Mouse (Mus musculus) heart, embryonic 15.5 days (tissue): ENCODE results near the gene Clybl. TPM values are rescaled to one million over a fixed set of nuclear protein-coding genes. Genes with fewer than 3 reads are reported as not detected.

ENCODE experiments used
- ATAC-seq: fragments of 200-750 bp; cut with Nextera tagmentation; replicated peaks from 2 replicates; pipeline ENCODE4 v1.8.0; 2017; ENCODE audit warnings: low read depth, moderate TSS enrichment; ENCODE audit not compliant: insufficient number of reproducible peaks, insufficient read depth, low FRiP score
- H3K27ac ChIP-seq: fragments of 300-500 bp; sonication (generic); 2 replicates; pipeline ENCODE4 v1.5.1; 2015; ENCODE audit warnings: mild to moderate bottlenecking, inconsistent platforms
- H3K27me3 ChIP-seq: fragments of 300-500 bp; sonication (generic); 2 replicates; pipeline ENCODE4 v1.6.1; 2015; ENCODE audit warnings: inconsistent platforms
- H3K36me3 ChIP-seq: fragments of 300-500 bp; sonication (generic); 2 replicates; pipeline ENCODE4 v1.6.1; 2015; ENCODE audit warnings: mild to moderate bottlenecking, inconsistent platforms
- H3K4me1 ChIP-seq: fragments of 300-500 bp; sonication (generic); replicated peaks from 2 replicates; pipeline ENCODE4 v1.6.1; 2015; ENCODE audit warnings: inconsistent platforms
- H3K4me2 ChIP-seq: fragments of 300-500 bp; sonication (generic); 2 replicates; pipeline ENCODE4 v1.6.1; 2015; ENCODE audit warnings: inconsistent platforms, mild to moderate bottlenecking, moderate library complexity
- H3K4me3 ChIP-seq: fragments of 300-500 bp; sonication (generic); 2 replicates; pipeline ENCODE4 v1.5.1; 2015; ENCODE audit warnings: mild to moderate bottlenecking, inconsistent platforms
- H3K9ac ChIP-seq: fragments of 300-500 bp; sonication (generic); 2 replicates; pipeline ENCODE4 v1.6.1; 2015; ENCODE audit warnings: mild to moderate bottlenecking, inconsistent platforms
- H3K9me3 ChIP-seq: fragments of 300-500 bp; sonication (generic); replicated peaks from 2 replicates; pipeline ENCODE4 v1.6.1; 2016; ENCODE audit warnings: inconsistent platforms
- WGBS: fragments of 180-500 bp; shearing (Covaris S2); methylation state at CpG from one replicate; pipeline ENCODE4 v1.1.7; 2015; ENCODE audit warnings: mixed read lengths; 5-methylcytosine and 5-hydroxymethylcytosine counted together
- polyA plus RNA-seq: library from polyadenylated mRNA; unstranded; fragments of >200 nt; fragmentation: Nextera tagmentation; extraction: Ambion mirVana; gene quantifications from 2 replicates; pipeline ENCODE4 v1.2.1, GENCODE M21; 2015

Gene Clybl
- polyA plus RNA-seq, 1 experiment from 2014 or later = 87.2 TPM

DNA sequence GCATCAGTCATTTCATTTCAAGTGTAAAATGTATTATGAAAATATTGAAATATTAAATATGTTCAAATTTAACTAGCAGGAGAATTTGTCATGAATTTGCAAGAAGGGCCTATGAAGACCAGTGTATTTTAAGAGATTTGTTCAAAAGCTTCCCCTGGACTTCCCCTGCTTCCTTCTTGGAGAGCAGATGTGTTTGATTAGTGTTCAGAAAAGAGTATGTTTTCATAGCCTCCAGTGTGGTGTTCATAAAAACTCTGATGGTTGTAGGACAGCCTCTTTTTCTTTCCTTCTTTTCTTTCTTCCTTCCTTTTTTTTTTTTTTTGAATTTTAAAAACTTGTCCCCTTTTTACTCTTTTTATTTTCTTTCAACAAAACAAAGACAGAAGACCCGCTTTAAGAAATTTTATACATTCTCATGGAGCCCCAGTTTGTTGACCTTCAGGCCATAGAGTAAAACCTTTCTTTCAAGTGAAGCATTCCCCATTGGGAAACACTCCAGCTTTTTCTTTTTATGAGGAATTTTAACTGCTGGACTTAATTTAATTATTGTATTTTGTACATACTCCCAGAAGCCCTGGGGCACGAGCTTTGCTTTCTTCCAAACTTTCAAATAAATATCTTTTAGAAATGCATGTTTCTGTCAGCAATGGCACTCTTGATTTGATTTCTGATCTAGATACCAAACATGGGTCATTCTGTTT lies 231.5 kb downstream of the Clybl start:
- no peak for ATAC-seq
- H3K4me2 ChIP-seq = no peak overlapping the region
- no peak overlapping the region for H3K4me3 ChIP-seq
- H3K36me3 ChIP-seq = no peaks in the 10 kb centered on the region
- no peaks in the 10 kb centered on the region for H3K4me1 ChIP-seq
- peaks cover 32% of the 10 kb centered on the region for H3K27me3 ChIP-seq
- WGBS = 79% methylated on average over 2 of the region's 2 CpGs
- H3K27ac ChIP-seq = no peak overlapping the region
- no peak overlapping the region for H3K9ac ChIP-seq
- no peaks in the 10 kb centered on the region for H3K9me3 ChIP-seq

DNA sequence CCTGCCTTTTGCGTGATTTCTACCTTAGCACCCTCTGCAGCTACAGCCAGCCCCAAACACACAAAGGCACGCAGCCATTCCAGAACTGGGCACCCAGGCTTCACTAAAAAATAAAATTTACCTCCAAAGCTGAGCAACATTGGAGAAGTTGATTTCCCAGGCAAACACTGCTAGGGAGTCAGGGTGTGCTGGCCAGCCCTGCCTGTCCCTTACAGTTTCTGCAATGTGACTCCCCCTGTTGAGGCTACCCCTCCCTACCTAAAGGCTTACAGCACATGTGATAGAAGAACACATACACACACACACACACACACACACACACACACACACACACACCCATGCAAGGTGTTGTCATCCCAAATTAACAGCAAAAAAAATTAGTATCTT lies 232.0 kb downstream of the Clybl start:
- WGBS = 80% methylated on average over 2 of the region's 2 CpGs
- H3K27ac ChIP-seq = no peak overlapping the region
- no peak for ATAC-seq

DNA sequence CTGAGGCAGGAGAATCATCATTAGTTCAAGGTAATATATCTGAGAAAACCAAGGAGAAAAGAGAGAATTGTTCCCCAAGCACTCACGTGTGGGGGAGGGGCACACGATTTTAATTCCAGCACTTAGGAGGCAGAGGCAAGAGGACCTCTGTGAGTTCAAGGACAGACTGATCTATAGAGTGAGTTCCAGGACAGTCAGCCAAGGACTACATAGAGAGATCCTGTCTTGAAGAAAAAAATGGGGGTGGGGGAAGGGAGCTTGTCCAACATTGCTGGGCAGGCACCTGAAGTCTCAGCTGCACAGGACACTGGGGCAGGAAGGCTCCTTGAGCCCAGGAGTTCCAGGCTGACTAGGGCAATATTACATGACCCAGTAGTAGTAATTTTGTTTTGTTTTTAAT lies 233.3 kb downstream of the Clybl start:
- Histone ChIP-seq H3K4me3 (no peak overlapping the region), H3K27ac (no peak overlapping the region), H3K36me3 (no peaks in the 10 kb centered on the region), H3K4me1 (no peaks in the 10 kb centered on the region), H3K9me3 (no peaks in the 10 kb centered on the region), H3K4me2 (no peak overlapping the region), H3K27me3 (peaks cover 21% of the 10 kb centered on the region), H3K9ac (no peak overlapping the region)
- 82% methylated on average over 2 of the region's 2 CpGs for WGBS
- no peak for ATAC-seq

More for the DNA sequence above, 232.0 kb downstream of the Clybl start:
- Histone ChIP-seq H3K9me3 (no peaks in the 10 kb centered on the region), H3K36me3 (no peaks in the 10 kb centered on the region), H3K27me3 (peaks cover 29% of the 10 kb centered on the region), H3K9ac (no peak overlapping the region), H3K4me3 (no peak overlapping the region), H3K4me2 (no peak overlapping the region), H3K4me1 (no peaks in the 10 kb centered on the region)

DNA sequence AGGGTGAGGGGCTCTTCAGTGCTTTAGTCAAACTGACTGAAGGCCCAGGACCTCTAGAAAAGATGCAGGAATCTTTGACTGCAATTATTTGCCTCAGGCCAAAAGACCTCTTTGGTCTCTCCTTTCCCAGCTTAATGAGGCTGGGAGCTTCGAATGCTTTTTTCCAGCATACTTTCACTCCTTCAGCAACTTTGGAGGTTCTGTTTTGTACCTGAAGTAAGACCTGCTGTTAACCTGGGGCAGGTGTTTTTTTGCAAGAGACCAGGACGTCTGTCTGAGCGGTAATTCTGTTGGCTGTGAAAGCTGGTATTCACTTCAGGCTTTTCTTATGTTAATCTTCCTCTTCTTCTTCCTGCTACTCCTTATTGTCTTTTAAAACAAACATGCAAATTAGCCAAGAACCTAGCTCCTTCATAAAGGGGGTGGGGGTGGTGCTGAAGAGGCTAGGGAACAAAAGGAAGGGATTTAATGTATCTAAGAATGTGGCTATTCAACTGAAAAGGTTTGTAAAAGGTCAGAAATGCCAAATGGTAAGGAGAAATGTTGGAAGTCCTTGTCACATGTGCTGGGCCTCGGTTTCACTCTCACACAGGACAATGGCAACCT lies 234.8 kb downstream of the Clybl start:
- no peaks in the 10 kb centered on the region for H3K4me1 ChIP-seq
- H3K9ac ChIP-seq = no peak overlapping the region
- H3K36me3 ChIP-seq = no peaks in the 10 kb centered on the region
- H3K4me3 ChIP-seq = no peak overlapping the region
- no peak overlapping the region for H3K4me2 ChIP-seq
- H3K27me3 ChIP-seq = peaks cover 15% of the 10 kb centered on the region; the same call in 1 of the 2 replicates
- WGBS = 48% methylated on average over 4 of the region's 4 CpGs
- no peak for ATAC-seq
- no peaks in the 10 kb centered on the region for H3K9me3 ChIP-seq
- H3K27ac ChIP-seq = no peak overlapping the region

DNA sequence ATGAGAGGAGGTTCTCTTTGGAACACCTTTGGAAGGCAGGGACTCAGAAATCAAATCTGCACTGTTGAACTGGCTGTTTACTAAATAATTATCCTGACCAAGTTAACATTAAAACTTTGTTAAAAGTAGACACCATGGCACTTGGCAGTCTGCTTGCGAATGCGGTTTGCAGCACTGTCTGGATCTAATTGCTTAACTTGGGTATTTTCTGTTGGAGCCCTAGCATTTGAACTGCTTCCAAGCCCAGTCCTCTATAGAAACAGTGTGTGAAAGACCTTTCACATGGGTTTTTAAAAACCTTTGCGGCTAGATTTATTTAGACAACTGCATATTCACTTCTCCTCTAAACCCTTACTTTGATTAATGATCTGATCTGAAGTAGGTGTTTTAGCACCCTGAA lies 242.9 kb downstream of the Clybl start:
- H3K27ac ChIP-seq = no peak overlapping the region
- no peaks in the 10 kb centered on the region for H3K36me3 ChIP-seq
- H3K4me3 ChIP-seq = no peak overlapping the region
- no peak overlapping the region for H3K9ac ChIP-seq
- H3K4me2 ChIP-seq = no peak overlapping the region
- 84% methylated on average over 3 of the region's 3 CpGs for WGBS
- ATAC-seq = no peak
- H3K9me3 ChIP-seq = no peaks in the 10 kb centered on the region
- H3K27me3 ChIP-seq = 0 out of 2 replicates have a peak, but pooled peaks cover 11% of the 10 kb centered on the region
- no peaks in the 10 kb centered on the region for H3K4me1 ChIP-seq

DNA sequence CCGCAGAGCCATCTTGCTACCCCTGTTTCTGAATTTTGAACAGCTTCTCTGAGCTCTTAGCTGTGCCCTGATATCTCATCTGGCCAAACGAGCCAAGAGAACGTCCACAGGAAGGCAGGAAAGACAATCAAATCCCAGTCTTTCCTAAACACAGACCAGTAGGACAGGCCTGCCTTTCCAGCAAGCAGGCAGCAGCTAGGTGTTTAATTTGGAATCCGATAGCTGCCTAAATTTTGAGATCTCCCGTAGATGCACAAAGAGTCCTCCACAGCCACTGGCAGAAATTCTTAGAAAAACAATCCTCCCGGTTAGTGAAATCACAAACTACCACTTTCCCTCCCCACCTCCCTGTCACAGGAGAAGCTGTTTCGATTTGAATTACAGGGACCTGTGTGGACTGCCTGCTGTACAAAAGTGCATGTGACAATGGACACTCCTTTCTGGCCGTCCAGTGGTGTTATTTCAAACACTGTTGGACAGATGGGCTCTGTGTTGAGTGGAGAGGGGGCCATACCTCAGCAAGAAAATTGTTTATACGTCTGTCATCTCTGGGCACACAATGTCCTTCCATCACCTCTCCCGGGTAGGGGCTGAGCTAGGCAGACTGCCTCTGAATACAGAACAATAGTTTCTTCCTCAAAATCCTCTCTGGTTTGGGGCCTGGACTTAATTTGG lies 245.2 kb downstream of the Clybl start:
- ATAC-seq = no peak
- peaks cover 13% of the 10 kb centered on the region; the same call in 1 of the 2 replicates for H3K27me3 ChIP-seq
- no peak overlapping the region for H3K4me3 ChIP-seq
- H3K9me3 ChIP-seq = no peaks in the 10 kb centered on the region
- H3K9ac ChIP-seq = no peak overlapping the region
- H3K4me2 ChIP-seq = no peak overlapping the region
- WGBS = 57% methylated on average over 10 of the region's 10 CpGs
- H3K36me3 ChIP-seq = no peaks in the 10 kb centered on the region
- H3K4me1 ChIP-seq = no peaks in the 10 kb centered on the region
- H3K27ac ChIP-seq = no peak overlapping the region

DNA sequence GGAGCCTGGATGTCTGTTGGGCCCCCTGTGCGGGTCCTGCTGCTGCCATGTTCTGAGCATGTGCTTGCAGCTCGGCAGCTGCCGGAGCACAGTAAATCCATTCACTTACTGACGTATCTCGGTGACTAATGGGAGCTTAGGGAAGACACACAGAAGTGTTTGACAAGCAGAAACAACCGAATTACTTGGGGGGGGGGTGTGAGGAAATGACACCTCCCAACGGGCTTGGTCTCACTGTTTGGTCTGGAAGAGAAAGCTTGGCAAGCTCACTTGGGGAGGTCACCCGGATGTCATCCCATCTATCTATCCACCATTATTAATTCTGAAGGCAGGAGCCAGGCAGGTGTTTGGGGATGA lies 245.7 kb downstream of the Clybl start:
- Histone ChIP-seq H3K4me3 (no peak overlapping the region), H3K36me3 (no peaks in the 10 kb centered on the region), H3K27ac (no peak overlapping the region), H3K9ac (no peak overlapping the region), H3K4me2 (no peak overlapping the region), H3K4me1 (no peaks in the 10 kb centered on the region), H3K27me3 (peaks cover 13% of the 10 kb centered on the region; the same call in 1 of the 2 replicates), H3K9me3 (no peaks in the 10 kb centered on the region)
- no peak for ATAC-seq
- WGBS = 55% methylated on average over 8 of the region's 8 CpGs

DNA sequence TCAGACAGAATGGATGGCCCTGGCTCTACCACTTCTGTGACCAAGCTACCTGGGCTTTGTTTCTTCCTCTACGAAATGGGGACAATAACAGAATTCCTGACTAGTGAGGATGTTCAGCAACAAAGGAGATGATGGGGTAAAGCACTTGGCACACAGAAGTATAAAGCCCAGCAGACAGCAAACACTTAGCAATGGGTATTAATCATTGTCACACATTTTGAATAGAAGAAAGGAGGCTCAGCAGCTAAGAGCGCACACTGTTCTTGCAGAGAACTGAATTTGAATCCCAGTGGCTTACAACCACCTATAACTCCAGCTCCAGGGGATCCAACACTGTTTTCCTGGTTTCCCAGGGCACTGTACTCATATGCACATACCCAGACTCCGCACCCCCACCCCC lies 246.2 kb downstream of the Clybl start:
- ATAC-seq = no peak
- Histone ChIP-seq H3K36me3 (no peaks in the 10 kb centered on the region), H3K4me2 (no peak overlapping the region), H3K4me1 (no peaks in the 10 kb centered on the region), H3K4me3 (no peak overlapping the region), H3K27ac (no peak overlapping the region), H3K9ac (no peak overlapping the region), H3K9me3 (no peaks in the 10 kb centered on the region), H3K27me3 (peaks cover 10% of the 10 kb centered on the region; the same call in 1 of the 2 replicates)
- 76% methylated on average over 3 of the region's 3 CpGs for WGBS

DNA sequence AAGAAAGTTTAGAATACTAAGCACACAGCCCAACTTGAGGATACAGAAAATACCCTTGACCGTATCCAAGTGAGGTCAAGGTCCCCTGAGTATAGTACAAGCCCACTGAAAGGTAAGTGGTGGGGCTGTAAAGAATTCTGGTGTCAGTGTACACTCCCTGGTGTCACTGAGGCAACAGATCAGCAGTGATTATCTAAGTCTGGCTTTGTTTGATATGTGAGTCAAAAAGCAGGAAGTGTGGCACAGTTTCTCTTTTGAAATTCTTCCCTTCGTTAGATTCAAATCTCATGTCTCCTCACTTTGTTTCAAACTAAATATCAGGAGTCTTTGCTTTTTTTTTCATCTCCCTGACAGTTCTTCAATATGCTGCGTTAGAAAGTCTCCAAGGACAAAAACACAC lies 251.1 kb downstream of the Clybl start:
- Histone ChIP-seq H3K9ac (no peak overlapping the region), H3K9me3 (no peaks in the 10 kb centered on the region), H3K27ac (no peak overlapping the region), H3K4me3 (no peak overlapping the region), H3K27me3 (peaks cover 5% of the 10 kb centered on the region), H3K4me1 (no peaks in the 10 kb centered on the region), H3K4me2 (no peak overlapping the region), H3K36me3 (no peaks in the 10 kb centered on the region)
- no peak for ATAC-seq
- 59% methylated on average over 3 of the region's 3 CpGs for WGBS

DNA sequence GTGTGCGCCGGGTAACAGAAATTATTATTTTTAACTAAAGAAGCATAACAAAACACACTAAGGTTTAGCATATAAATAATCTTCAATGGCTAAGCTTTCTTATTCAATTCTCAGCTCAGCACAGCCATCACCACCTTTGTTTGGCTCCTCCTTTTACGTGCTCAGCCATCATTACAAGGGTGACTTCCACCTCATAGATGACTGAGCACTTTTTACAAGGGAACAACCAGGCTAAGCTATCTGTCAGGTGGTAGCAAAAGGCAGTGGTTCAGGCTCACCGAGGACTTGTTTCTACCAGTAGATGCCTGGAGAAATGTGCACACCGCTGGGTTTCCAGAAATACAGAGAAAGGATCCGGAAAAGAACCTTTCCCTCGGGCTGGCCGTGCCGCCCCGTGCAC lies 252.5 kb downstream of the Clybl start:
- no peak overlapping the region for H3K4me2 ChIP-seq
- no peak for ATAC-seq
- no peak overlapping the region for H3K9ac ChIP-seq
- H3K4me3 ChIP-seq = no peak overlapping the region
- H3K4me1 ChIP-seq = no peaks in the 10 kb centered on the region
- H3K27me3 ChIP-seq = peaks cover 6% of the 10 kb centered on the region
- 88% methylated on average over 10 of the region's 10 CpGs for WGBS
- no peak overlapping the region for H3K27ac ChIP-seq
- no peaks in the 10 kb centered on the region for H3K36me3 ChIP-seq
- no peaks in the 10 kb centered on the region for H3K9me3 ChIP-seq

DNA sequence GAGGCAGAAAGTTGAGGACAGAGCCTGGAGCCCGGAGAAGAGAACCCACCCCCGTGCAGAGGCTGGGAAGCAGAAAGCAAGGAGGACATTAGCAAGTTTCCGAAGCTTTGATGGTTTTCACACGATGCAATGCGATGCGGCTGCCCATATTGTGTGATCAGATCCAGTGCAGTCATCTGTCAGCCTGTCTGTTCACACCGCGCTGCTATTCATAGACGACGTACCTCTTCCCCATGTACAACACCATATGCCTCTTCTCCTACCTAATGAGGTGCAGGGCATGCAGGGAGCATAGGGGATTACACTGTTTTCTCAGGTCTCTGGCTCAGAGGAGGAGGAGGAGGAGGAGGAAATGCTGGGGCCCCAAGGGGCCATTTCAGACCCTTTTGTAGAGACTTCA lies 255.3 kb downstream of the Clybl start:
- Histone ChIP-seq H3K4me2 (no peak overlapping the region), H3K4me1 (no peaks in the 10 kb centered on the region), H3K9ac (no peak overlapping the region), H3K36me3 (no peaks in the 10 kb centered on the region), H3K27me3 (peaks cover 5% of the 10 kb centered on the region; the same call in 1 of the 2 replicates), H3K9me3 (no peaks in the 10 kb centered on the region), H3K4me3 (no peak overlapping the region), H3K27ac (no peak overlapping the region)
- 49% methylated on average over 10 of the region's 10 CpGs for WGBS
- no peak for ATAC-seq
